Mouse (Mus musculus): ENCODE data around the gene Tmem184b.

Tmem184b gene

DNA sequence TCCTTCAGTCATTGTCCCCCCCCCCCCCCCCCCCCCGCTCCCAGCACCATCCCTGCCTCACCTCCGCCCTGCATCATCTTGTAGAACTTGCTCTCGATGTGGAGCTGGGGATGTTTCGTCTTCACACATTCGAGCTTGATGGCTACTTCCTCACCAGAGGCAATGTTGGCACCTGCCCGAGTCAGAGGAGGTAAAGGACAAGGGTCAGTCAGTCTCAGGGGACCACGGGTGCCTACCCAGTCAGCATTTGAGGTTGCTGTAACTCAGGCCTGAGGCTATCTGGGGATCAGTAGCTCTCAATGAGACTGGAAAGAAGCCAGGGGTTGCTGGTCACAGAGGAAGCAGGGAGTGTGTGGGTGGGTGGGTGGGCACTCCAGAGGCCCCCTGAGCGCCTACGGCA lies 26.6 kb upstream of the Tmem184b start:
- DNase-seq (ENCODE audit: low read depth, low spot score), result no peak

DNA sequence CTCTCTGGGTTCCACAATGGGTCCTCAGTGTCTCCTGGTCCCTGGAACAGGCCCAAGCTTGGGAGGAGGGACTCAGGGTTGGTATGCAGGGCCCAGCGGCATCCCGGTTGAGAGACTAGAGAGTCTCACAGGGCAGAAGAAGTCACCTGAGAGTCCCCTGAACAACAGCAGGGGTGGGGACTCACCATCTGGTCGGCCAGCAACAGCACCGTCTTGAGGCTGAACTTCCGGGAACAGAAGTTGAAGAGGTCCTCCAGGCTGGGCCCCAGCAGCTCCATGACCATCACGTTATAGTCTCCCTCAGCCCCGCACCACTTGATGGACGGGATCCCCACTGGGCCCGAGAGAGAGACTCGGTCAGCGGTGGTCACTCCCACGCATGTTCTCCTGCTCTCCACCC lies 26.2 kb upstream of the Tmem184b start:
- no peak for DNase-seq (ENCODE audit: low read depth, low spot score)

DNA sequence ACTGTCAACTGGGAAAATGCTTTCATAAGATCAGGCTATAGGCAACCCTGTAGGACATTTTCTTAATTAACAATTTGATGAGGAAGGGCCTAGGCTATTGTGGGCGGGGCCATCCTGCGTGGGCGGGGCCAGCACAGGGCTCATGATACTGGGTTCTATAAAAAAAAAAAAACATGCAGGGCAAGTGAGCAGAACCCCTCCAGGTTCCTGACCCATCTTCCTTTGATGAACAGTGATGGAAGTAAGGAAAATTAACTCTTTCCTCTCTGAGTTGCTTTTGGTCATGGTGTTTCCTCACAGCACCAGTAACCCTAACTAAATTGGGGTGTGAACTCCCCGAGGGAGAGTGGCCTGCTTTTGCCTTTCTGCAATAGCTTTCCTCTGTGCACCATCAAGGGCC lies 25.2 kb upstream of the Tmem184b start:
- DNase-seq (ENCODE audit: low read depth, low spot score), result no peak

DNA sequence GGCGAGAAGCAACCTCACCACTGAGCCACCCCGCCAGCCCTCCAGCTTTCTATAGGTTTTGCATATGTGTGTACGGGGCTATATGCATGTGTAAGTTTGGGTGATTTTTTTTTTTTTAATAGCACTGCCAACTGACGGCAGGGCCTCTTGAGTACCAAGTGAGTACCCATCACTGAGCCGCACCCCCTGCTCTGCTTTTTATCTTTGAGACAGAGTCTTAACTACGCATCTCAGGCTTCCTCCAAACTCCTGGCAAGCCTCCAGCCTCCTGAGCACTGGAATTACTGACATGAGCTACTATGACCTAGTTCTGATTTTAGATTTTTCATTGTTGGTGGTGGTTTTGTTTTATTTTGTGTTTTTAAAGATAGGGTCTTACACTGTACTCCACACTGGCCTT lies 24.1 kb upstream of the Tmem184b start:
- no peak for DNase-seq (ENCODE audit: low read depth, low spot score)

DNA sequence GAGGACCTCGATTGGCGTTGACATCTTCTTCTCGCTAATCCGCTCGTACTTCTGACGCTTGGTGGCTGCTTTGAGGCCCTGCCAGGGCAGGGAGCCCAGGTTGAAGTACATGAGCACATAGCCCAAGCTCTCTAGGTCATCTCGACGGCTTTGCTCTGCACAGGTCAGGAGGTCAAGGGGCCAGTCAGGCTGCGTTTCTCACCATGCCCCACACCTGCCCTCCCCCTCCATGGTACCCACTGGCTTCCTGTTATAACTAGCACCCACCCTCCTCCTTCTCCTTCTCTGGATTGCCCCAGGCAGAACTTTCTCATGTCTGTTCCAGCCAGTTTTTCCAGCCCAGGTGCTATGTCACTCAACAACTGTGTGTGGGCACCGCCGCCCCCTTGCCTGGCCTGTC lies 22.1 kb upstream of the Tmem184b start:
- DNase-seq (ENCODE audit: low read depth, low spot score), result no peak

DNA sequence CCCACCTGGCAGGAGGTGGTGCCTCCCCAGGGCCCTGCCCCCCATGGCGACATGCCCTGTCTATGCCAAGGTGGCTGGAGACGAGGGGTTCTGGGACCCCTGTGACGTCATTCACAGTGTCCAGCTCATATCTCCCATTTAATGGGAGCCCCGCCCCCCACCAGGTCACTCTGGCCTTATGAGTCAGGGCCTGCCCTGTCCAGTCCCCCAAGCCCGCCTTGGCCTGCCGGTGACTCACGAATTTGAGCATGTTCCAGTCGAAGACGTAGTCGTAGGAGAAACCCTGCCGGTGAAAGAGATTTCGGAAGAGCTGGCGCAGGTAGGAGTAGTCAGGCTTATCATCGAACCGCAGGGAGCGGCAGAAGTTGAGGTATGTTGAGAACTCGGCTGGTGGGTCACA lies 21.2 kb upstream of the Tmem184b start:
- no peak for DNase-seq (ENCODE audit: low read depth, low spot score)

DNA sequence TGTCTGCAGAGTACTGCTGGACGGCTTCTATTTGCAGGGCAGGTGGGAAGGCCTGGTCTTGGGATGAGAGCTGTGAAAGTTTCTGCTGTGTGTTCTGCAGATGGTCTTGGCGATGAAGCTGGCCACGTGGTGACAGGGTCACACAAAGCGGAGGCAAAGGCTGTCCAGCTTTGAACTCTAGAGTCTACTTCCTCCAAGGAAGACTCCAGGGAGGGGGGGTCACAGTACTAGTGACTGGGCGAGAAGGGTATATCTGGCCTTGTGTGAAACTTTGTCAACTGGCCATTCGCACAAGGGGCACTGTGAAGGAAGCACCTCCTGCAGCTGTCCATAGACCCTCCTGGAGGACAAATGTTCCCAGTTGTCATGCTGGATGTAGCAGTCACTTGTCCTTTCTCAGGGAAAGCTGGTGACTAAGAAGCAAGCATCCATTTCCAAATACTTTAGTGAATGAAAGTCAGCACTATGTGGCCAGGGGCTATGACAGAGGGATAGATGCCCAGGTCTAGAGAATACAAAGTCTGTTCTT lies 19.4 kb upstream of the Tmem184b start:
- no peak for DNase-seq (ENCODE audit: low read depth, low spot score)

DNA sequence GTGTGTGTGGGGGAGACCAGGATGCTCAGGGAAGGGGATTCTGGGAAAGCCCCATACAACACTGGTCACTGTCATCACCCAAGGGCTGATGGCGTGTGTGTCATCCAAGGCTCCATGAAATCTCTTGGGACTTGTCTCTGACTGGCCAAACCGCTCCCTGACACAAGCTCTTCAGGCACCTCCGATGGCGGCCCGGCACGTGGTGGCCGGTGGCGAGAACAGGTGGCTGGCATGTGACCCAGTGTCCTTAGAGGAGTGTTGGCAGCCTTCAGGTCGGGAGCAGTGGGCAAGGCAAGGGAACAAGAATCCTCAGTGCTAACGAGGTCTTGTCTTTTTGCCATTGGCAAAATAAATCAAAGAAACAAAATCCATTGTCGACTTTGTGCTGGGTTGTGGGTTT lies 15.3 kb upstream of the Tmem184b start:
- DNase-seq (ENCODE audit: low read depth, low spot score), result no peak

DNA sequence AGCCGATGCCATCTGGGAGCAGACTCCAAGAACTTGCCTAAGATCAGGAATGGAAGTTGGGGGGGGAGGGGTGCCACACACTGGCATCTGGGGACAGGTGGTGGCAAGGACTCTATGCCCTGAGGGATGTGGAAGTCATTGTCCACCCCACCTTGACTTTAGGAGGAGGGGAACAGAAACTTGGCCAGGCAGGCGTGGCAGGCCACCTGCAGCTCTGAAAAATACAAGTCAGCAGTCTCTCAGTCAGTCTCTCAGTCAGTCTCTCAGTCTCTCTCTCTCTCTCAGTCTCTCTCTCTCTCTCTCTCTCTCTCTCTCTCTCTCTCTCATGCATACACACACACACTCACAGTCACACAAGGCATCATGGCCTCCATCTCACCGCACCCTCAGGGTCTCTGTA lies 14.9 kb upstream of the Tmem184b start:
- no peak for DNase-seq (ENCODE audit: low read depth, low spot score)

DNA sequence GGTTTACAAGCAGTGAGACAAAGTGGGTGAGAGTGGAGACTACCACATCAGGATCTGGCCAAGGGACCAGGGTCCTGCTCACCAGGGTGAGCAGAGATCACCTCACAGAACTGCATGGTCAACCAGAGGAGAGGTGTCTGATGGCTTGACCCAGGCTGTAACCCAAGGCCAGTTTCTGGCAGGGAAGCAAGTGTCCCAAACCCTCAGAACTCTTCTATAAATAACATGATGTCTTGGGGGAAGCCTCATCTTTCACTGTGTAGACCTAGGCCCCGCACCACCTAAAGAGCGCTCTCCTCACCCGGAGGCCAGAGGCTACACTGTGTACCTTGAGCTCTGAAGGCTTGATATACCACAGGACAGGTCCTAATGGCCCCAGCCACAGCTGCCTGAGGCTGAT lies 14.0 kb upstream of the Tmem184b start:
- DNase-seq (ENCODE audit: low read depth, low spot score), result no peak

DNA sequence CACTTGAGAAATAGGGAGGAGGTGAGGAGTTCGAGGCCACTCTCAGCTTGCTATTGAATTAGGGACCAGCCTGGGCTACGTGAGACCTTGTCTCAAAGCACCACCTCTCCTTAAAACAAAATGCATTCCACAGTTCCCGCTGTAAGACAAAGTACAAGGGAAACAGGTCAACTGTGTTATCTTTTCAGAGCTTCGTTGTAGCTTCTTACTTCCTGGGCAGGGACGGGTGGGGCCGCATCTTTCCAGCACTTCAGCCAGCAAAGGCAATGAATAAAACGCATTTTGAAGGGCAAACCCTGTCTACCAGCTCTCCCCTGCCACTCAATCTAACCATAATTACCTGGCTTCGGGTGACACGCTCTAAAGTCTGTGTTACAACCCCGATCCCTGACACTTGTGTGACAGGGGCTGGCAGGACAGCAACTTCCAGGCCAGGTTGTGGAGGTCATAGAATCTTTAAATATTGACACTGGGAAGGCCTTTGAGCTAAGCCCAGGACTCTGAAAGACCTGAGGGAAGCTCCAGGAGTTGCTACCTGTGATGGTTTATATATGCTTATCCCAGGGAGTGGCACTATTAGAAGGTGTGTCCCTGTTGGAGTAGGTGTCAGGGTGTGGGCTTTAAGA lies 13.2 kb upstream of the Tmem184b start:
- DNase-seq (ENCODE audit: low read depth, low spot score), result no peak

DNA sequence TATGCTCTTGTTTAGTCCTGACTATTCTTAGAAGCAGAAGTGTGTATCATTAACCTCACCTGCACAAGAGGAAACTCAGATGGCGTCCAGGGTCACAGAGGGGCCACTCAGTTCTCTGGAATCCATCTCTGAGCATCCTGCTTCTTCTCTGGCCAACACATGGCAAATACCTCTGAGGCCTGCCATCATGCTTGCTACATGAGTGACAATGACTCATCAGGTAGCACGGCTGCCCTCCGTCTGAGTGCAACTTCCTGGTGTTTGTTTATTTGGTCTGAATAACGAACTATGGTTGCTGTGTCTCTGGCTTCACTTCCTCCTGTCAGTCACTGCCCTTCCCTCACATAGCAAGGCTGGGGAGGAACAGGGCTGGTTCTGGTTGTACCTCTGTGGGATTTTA lies 11.1 kb upstream of the Tmem184b start:
- DNase-seq (ENCODE audit: low read depth, low spot score), result no peak

DNA sequence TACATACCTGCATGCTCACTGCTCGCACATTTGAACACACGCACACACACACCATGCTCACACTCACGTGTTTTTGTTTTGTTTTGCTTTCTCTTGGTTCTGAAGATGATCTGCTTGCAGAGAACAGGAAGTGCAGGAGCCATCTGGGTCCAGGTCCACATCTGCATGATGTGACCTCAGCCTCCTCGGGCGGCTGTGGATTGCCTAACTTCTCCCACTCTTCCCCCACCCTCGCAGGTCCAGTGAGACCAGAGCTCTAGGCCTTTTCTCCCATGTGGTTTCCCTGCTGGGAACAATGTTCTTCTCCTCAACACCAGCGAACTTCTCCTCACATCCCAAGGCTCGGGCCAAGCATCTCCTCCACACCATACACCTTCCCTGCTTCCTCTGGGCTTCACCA lies 10.4 kb upstream of the Tmem184b start:
- no peak for DNase-seq (ENCODE audit: low read depth, low spot score)

DNA sequence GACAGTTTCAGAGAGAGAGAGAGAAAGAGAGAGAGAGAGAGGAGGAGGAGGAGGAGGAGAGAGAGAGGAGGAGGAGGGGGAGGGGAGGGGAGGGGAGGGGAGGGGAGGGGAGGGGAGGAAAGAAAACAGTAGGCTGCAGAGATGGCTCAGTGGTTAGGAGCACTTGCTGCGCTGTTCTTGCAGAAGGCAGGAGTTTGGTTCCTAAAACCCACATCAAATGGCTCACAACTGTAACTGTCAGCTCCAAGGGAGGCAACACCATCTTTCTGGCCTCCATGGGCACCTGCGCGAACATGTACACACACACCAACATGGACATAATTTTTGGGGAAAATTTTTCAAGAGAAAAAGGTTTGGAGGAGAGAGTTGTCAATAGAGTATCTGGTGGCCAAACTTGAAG lies 9.8 kb upstream of the Tmem184b start:
- DNase-seq (ENCODE audit: low read depth, low spot score), result no peak

DNA sequence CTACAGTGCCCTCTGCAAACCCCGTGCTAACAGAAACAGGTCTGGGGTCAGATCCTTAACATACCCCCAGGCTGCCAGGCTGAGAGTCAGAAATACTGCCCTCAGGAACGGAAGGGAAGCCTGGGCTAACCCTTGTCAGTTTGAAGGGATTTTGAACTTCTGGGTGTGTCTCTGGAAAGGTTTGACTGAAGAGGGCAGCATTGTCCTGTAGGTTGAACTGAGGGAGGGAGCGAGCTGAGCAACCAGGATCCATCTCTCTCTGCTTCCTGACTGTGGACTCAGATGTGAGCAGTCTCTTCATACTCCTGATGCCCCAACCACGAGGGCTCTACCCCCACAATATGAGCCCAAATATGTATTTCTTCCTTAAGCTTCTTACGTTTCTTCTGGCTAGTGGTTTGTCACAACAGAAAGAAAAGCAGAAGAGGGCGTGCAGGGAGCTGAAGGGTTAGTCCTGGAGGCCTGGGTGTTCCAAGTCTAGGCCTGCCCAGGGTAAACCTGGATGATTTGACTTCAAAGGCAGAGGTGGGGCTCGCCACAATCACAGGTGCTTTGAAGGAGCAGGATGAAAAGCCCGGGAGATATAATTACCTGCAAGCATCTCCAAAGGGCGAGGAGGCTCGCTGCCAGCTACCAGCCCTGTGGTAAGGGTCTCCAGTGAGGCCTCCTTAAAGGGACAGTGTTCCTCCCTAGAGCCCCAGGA lies 8.1 kb upstream of the Tmem184b start:
- DNase-seq (ENCODE audit: low read depth, low spot score), result no peak

DNA sequence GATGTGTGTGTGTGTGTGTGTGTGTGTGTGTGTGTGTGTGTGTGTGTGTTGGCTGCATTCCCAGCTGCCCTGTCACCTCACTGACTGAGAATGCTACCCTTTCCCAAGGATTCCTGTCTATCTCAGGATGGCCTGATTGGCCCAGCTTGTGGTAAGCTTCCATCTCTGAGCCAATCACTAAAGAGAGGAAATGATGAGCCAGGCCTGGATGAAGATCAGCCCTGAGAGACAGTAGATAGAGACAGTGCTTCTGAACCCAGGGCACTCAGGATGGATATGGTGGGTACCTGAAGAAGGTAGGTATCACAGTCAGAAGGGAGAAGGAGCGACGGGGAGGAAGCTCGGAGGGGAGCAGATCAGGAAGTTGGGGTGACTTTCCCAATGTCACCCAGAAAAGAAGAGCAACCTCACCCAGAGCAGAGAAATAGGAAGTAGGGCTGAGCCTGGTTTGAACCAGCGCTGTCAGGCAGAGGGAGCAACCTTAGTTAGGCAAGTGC lies 5.8 kb upstream of the Tmem184b start:
- no peak for DNase-seq (ENCODE audit: low read depth, low spot score)

DNA sequence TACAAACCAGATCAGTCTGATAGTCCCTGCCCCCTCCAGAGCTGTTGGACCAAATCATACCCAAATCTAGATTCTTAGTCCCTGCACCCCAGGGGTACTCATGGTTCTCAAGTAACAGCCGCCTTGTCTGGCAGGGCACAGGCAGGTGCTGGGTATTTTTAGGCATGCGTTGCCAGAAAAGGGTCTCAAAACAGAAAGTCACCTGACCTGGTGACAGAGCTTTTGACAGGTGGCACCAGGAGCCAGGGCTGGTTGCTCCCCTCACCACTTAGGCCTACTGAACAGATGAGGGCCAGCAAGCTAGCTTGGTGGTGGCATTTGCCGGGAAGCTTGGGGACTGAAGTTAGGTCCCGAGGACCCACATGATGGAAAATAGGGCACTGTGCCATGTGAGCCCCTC lies 3.2 kb upstream of the Tmem184b start:
- DNase-seq (ENCODE audit: low read depth, low spot score), result no peak

DNA sequence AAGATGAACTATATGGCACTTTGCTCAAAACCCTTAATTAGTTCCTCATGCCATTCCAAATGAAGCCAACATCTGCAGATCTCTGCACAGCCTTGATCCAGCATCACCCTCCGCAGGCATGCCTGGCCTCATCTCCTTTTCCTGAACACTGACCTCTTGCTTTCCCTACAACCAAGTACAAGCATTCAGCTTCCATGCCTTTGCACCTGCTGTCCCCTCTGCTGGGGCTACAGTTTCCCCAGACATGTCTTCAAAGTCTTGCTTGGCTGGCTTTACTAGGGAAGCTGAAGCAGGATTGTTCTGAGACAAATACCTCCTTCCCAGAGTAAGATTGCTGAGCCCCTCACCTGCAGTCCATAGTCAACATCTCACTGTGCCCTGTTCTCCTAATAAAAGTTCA lies 908 bp upstream of the Tmem184b start:
- DNase-seq (ENCODE audit: low read depth, low spot score), result no peak

DNA sequence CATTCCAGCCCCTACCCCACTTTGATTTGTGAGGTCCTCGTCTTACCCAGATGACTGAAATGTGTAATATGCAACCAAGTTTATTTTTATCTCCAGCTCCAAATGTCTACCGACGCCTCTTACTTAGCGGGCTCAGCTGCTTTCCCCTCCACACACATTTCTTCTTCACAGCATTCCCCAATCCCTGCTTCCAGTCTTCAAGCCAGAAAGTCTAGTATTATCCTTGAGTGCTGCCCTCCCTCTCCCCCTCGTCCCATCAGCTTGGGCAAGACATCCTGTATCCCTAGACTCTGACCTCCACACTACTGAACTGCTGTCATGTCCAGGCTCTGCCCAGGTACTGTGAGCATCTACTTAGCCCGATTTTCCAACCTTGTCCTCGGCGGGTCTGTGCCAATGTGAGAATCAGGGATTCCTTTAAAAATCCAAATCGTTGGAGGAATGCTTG lies 418 bp upstream of the Tmem184b start:
- DNase-seq (ENCODE audit: low read depth, low spot score), result no peak

DNA sequence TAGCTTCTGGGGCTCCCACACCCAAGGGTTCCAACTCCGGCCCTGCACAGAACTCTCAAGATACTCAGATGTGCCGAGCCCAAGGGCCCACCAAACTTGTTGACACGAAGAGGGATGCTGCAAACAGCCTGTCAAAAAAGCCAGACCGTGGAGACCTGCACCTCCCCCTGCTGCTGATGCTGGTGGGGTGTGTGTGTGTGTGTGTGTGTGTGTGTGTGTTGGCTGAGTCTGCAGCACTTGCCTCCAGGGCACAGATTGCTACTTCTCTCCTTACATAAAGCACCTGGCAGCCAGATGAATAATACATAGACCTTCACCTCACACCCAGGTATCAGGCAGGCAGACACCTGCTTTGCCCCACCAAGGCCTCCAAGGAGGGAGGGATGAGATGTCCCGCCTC lies 1.2 kb downstream of the Tmem184b start:
- no peak for DNase-seq (ENCODE audit: low read depth, low spot score)

DNA sequence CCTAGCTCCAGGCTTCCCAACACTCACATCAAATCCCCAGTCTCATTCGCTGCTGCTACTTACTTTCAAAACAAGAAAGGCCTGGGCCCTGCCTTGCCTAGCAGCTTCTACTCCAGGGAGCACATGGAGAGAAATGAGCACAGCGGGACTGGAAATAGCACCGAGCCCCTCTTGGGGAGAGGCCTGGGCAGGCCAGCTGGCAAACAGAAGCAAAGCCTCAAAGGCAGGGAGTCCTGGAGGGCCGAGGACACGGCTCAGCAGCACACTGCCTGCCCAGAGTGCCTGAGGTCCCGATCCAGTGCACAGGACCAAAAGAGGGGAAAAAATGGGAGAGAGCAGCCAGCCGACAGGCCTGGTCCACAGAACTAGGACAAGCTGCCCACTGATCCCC lies 2.4 kb downstream of the Tmem184b start:
- no peak for DNase-seq (ENCODE audit: low read depth, low spot score)

DNA sequence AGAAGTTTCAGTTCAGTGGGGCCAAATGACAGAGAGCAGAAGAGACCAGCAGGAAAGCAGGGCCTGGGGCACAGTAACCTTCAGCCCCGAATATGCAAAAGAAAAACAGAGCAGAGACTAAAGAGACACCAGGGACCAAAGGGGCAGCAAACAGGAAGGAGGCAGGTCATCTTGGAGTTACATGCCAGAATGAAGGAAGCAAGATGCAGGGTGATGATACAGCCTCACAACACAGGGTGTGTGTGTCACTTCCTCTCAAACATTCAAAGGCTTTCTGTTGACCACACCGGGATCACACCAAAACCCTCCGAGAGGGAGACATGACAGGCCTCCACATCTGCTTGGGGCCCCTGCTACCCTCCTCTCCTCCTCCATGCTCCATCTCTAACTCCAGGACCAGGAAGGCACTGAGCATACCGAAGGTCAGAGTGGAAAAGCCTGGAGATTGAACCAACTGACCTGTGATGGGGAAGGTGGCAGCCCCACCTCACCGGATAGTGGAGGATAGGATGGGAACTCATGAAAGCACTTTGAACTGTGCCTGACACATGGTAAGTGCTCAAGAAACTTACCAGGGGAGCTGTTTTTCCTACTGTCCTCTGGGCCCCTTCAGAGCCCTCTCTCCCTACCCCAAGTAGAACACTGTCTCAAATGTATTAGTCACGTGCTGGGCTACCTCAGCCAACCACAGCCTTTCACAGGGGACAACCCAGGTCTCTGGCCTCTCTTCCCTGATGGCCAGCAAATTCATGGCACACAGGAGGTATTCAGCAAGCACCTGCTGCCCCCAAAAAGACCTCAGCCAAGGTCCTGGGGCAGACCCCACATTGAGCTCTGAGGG lies 3.0 kb downstream of the Tmem184b start:
- DNase-seq (ENCODE audit: low read depth, low spot score), result no peak
